Mouse (Mus musculus) CD8-positive naive resting alpha-beta T cell, adult 2 months (primary cell): ENCODE measurements around the gene Igf2r.
A peak's percentile ranks its signal among the peaks of the same experiment; 100 is the strongest.

Source experiments
- DNase-seq, 2 experiments: peaks; one replicate each; pipeline ENCODE4 v3.0.0; 2022; ENCODE audit warnings: low read depth in 2 of 2, low spot score in 2 of 2

Igf2r gene

DNA sequence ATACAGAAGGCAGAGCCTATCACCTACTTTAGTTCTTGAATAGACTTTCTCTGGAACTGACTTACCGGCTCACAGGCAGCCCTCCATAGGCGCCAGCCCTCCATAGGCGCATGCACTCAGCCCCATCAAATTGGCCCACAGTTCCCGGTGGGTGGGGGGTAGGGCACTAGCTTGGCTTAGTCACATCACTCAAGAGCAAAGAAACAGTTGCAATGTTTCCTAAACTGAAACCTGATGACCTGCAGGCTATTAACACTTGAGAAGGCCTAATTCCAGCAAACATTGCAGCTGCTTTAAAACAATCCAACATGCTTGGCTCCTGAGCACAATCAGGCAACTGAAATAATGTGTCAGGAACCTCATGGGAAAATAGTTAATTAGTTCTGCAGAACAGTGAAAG lies 18.2 kb downstream of the Igf2r start:
- DNase-seq = no peak

DNA sequence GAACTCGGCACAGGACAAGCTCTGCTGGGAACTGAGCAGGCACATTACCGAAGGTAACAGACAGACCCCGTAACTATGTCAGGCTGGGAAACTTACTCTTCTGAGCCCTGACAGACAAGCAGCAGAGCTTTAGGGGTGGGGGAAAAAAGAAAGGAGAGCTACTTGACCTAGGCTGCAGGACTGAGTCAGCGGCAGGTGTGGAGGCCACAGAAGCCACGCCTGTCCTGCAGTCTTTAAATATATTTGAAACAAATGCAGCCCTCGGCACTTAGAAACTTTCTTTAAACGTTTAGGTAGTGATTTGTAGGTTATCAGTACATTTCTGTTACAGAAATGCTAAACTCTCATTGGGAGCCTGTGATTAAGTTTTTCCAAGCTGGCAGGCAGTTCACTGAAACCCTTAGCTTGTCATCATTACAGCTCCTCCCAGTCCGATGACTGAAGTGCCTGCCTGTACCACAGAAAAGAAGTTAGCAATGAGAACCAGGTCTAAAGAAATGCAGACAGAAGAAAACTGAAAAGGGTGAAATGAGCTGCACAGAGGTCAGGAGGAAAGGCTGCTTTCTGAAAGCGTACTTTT lies 18.8 kb downstream of the Igf2r start:
- DNase-seq = no peak

DNA sequence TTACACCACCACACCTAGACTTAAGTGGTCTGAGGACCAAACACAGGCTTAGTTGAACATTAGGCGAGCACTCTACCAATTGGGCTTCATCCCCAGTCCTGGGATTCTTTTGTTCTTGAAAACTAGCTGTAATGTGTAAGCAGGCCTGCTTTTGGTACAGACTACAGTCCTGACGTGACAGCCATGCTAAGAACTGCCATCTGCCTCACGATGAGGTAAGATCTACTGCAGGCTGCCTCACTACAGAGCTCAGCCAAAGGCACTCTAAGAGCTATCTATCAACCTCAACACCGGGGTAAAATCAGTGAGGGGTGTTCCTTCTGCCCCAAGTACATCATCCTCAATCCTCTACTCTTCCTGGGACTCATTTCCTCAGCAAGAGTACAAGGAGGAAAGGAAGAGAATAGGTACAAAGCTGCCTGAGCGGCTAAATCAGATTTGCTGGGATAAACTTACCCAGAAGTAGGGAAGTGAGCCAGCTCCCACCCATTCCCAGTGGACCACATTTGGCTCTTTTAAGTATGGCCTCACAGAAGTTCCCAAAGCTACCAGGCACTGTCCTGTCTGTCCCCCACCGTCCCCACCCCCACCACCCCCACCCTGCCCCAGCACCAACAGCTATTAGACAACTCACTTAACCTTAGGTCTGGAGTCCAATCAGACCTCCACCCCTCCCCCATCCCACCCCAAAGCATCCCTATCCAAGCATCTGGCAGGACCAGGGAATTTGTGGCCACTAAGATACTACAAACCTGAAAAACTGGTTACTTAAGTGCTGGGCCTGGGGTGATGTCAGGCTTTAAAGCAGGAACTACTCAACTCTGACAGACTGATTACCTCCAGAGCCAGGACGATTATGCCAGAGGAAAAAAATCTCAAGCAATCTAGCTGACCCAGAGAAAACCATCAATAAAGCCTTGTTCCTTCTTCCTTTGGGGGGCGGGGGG lies 19.8 kb downstream of the Igf2r start:
- DNase-seq = no peak

DNA sequence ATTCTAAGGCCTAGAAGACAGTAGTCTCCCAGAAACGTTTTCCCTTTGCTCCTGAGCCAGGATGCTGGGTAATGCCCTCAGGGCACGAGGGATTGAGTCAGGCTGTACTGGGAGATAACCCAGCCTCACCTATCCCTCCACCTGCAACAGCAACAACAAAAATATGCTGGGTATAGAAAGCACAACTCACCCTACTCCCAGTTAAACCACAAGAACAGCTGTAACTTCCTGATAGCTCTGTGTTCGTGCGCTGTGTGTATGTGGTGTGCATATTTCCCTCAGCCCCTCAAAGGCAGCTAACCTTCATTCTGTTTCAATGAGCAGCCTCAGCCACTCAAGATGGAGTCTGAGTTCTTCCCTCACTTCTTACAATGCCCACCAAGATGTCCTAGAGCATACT lies 23.7 kb downstream of the Igf2r start:
- peak; percentile 32 to 45 for DNase-seq

DNA sequence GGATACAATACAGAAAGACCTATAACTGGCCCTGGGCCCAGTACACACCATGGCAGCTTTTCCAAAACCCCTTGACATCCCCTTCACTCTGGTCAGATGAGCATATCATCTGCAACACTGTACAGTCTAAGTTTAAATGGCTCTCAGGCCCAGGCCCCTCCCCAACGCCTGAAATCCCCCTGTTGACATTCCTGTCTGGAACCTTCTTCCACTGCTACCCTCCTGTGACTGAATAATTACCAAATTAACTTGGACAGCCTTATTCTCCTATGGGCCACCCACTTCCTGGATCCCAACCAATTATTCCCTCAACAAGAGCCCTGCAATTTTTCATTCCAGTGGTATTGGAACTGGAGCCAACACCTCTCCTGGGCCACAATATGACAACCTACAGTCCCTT lies 25.4 kb downstream of the Igf2r start:
- DNase-seq = no peak

DNA sequence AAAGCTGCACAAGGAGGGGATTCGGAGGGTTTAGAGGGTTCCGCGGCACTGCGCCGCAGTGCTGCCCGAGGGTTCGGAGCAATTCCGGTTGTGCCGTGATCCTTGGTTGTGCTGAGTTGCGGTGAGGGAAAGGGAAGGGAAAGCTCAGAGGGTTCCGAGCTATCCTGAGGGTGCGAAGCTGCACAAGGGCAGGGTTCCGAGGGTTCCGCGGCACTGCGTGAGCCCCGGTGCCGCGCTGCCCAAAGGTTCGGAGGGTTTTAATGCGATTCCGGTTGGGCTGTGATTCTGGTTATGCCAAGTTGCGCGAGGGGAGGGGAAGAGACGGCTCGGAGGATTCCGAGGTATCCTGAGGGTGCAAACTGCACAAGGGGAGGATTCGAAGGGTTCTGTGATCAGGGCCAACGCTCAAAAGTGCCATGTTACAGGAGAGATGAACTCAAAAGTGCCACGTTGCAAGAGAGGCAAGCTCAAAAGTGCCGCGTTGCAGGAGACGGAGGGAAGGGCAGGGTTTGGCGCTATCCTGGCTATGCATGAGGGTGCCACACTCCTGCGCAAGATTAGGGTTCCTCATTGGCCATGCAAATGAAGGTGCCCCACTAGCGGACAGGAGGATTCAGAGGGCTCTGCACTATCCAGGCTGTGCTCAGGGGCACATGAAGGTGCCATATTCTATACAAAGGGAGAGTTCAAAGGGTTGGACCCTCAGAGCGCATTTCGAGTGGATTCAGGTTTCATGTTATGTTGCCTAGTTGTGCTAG lies 27.1 kb downstream of the Igf2r start:
- DNase-seq = no peak

DNA sequence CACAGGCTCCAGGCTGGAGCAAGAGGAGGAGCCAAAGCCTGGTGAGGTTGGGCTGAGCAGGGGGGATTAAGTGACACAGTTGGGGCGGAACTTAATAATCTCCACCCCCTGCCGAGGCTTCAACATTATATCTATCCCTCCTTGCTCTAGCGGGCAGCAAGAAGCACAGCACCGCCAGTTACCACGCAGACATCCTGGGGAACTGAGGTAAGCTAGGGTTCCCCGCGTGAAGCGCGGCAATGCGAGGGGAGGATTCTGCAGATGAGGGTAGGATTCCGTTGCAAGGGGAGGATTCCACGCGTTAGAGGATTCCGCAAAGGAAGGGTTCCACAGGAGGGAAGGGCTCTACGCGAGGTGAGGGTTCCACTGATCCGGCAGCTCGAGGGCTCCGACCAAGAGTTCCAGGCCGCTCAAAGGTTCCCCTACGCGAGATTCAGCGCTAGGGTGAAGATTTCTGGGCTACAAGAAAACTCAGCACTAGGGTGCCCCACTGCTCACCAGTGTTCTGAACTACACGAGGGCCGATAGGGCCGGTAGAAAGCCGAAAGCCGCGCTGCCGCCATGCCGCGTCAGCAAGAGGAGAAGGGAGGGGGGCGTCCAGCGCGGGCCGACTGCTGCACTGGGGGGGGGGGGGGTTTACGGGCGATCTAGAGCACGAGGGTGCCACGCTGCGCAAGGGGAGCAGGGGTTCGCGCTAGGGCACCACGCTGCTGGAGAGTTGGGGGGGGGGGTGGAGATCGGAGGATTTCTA lies 28.1 kb downstream of the Igf2r start:
- DNase-seq = peak; percentile 46 to 53

DNA sequence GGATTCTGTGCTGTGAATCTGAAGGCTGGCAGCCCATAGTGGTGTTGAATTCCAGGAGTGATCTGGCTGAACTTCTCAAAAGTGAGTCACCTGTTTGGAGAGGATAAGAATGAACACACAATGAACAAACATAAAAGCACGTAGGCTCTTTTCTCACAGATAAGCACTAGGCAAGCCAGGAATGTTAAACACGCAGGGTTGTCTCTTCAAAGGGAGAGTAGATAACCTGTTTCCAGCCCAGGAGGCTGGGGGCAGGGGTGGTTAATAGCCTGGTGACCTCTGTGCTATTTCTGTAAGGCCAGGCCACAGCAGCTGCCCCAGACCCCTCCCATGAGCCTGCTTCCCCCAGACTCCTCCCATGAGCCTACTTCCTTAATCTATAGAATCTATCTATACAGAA lies 29.1 kb downstream of the Igf2r start:
- DNase-seq = no peak

DNA sequence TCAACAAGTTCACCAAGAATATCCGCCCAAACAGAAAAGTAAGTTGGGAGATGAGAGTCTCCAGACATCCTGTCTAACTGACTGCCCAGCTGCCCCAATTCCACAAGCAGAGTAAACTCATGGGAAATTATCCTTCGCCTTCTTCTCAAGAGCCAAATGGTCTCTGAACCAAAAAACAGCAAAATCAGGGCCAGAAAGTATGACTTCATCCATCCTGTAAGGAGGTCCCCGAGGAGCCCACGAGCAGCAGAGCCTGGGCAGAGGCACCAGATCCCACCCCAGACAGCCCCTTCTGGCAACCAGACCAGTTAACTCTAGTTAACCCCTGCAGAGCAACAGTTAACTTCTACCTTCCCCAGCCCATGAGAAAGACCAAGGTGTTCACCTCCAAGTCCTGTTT lies 29.9 kb downstream of the Igf2r start:
- DNase-seq = no peak

DNA sequence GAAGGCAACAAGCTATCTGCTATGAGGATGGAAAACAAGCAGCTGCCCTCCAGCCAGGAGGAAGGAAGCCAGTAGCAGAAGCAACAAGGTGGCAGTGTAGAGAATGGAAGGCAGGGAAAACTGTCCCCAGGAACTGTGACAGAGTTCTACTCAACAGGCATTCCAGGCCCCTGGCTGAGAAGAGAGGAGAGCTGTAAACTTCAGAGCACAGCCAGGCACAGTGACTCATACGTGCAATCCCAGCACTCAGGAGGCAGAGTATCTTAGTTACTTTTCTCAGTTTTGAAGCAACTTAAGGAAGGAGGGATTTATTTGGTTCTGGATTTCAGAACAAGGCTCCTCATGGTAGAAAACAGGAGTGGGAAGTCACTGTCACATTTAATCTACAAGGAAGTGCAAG lies 31.5 kb downstream of the Igf2r start:
- no peak for DNase-seq

DNA sequence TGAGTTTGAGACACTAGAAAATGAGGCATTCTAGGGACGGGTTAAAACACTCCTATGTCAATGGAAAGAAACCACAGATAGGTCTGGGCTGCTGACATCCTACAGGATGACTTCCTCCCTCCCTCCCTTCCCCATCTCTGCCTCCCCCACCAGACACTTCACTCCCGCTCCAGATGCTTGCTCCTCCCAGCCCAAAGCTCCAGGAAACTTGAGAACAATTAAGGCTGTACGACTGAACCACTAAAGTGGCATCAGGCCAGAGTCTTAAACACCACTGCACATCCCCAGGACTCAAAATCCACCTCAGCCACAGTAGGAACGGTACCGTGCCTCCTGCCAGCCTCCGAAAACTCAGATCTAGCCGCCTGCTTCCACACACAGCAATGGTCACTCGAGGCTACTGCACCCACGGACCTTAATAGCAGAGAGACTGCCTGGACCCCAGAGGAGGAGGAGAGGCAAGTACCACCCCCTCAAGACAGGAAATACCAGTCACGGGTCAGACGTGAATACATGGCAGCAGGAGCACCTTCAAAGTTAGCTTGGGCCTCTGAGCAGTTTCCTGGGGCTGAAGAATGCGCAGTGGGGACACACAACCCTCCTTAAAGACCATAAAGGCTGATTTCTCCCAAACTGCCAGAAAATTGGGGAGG lies 35.1 kb downstream of the Igf2r start:
- no peak for DNase-seq

DNA sequence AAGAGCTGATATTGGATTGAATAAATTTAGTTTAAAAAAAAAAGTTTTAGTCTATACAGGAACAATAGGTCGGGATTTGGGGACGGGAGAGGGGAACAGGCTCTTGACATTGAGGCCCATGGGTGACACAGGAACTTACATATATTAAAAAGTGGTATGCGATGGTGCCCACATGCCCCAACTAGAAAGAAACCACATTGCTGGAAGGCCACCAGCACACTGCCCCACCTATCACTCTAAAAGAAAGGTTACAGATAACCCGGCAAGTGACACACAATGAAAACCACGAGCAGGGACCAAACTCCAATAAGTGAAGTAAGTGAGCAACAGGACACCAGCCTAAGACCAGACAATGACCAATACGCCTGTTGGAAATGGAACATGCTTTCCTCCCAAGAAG lies 36.3 kb downstream of the Igf2r start:
- no peak for DNase-seq

DNA sequence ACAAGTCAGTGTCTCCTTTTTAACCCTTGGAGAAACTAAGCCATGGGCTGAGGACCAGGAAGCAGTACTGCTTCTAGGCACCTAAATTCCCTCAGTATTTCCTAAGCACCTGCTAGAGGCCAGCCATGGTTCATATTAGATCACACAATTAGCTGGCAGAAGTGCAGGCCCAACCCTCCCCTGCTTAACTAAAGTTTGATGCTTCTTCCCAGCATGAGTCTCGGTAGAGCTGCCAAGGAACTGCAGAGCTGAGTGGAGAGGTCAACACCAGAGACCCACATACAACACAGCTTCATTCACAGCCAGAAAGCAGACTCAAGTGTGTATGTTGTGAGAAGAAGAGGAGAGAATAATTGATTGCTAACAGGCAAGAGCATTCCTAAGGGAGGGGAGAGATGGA lies 40.9 kb downstream of the Igf2r start:
- no peak for DNase-seq

DNA sequence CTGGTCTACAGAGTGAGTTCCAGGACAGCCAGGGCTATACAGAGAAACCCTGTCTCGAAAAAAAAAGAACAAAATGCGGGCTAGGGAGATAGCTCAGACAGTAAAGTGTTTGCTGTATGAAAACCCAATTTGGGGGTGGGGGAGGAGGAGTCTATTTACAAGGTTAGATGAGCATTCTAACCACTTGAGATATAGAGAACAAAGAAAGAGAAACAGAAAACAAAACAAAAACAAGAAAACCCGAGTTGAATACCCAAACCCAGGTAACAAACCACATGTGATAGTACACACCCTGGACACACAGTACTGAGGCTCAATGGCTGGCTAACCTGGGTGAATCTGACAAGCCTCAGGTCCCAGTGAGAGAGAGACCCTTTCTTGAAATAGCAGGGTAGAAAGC lies 41.7 kb downstream of the Igf2r start:
- no peak for DNase-seq

DNA sequence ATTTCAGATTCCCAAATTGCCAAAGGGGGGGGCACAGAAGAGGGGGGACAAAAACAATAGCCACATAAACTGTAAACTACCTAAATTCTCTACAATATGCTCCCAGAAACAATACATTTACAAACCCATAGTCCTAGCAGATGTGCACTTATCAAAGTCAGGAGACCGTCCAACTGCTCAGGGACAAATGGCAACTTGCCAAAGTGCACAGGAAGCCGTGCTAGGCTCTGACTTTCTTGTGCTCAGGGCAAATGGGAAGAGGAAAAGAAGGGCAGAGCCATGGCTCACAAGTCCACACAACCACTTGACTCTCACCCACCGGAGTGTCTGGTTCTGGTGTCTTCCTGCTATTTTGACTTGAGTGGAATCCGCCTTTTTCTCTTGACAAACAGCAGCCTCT lies 43.6 kb downstream of the Igf2r start:
- no peak for DNase-seq

DNA sequence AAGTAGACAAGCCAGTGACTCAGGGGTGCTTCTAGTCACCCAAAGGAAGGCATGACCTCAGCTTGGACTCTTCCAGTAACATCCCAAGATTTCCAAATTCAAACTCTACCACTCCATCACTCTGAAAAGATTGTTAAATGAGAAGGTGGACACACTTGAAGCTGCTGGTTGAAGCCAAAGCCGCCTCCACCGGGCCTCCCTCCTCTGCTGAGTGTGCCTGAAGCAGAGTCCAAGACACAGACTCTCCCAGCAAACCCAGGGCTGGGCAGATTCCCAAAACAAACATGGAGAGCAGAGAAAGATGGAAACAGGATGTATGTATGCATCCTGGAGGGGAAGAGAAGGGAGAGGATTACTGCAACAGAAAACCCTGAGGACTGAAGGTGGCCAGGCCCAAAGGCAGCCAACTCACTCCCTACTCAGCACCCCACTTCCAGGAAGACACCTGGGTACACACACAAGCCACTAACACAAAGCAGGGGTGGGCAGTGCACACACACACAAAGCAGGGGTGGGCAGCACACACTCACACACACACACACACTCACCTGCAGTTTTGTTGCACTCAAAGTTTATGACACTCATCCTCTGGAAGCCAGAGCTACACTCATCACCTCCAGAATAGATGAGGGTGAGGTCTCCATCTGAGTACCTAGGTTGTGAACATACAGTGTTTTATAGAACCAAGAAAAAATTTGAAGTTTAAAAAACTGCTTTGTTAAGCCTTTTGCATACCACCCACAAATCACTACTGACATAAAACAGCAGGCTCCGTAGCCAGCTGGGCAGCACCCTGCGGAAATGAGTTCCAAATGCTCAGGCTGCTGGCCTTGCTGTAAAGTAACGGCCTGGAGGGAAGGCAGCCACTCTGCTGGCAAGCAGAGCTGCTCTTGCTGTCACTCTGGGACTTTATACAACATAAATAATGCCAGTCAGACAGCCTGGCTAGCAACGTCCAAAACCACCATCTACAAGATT lies 44.4 kb downstream of the Igf2r start:
- no peak for DNase-seq

DNA sequence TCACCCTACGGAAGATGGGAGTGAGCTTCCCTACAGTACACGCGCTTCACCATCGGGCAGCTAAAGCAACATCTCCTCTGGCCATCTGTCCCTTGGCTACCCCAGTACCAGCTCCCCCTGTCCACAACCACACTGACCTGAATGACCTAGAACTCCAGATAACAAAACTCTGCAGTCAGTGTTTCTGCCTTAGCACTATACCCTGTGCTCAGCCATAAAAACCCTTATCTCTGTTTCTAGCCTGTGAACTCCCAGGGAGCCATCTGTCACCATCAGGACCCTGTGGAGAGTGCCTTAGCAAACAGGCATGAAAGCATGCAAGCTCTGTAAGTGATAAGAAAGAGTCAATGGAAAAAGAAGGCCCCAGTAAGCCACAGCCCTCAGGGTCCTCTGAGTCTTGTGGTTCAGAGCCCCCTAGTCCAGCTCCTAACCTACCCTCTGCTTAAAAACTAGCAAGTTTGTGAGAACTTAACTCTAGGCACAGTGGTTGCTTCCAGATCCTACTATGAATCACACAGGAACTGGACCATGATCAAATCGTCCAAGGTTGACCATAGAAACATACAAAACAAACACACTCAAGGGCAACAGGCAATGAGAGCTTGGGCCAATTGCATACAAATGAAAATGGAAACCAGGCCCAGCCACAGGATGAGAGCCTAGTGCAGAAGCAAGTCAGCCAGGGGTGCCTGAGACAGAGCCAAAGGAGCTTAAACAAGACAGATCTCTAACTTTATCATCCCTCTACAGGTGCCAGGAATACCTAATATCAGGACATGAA lies 45.3 kb downstream of the Igf2r start:
- no peak for DNase-seq

DNA sequence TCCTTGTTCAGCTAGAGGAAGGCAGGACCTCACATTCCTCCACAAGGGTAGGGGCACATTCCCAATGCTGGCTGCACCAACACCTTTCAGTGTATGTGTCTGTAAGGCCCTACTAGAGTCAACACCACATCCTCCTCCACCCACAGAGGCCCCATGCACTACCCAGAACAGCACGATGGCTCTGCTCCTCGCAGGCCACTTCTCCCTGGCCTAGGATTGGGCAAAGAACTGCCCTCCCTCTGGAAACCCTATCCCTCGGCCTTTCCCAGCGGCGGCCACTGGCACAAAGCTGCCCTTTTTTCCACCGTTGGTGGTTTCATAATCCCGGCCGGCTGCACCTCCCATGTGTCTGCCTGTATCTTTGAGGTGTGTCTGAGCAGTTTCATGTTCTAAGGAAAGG lies 46.8 kb downstream of the Igf2r start:
- no peak for DNase-seq
